Mouse (Mus musculus) midbrain, embryonic 12.5 days (tissue): ENCODE results near the gene Gtf2f2. TPM values are rescaled to one million over a fixed set of nuclear protein-coding genes. Genes with fewer than 3 reads are reported as not detected.

ENCODE experiments used
- ATAC-seq: fragments of 200-750 bp; cut with Nextera tagmentation; 2 replicates; pipeline ENCODE4 v1.8.0; 2017; ENCODE audit warnings: low read depth, moderate TSS enrichment, moderate library complexity; ENCODE audit not compliant: low FRiP score
- H3K27ac ChIP-seq: fragments of 300-500 bp; sonication (generic); replicated peaks from 2 replicates; pipeline ENCODE4 v1.5.1; 2016; ENCODE audit warnings: mild to moderate bottlenecking
- H3K27me3 ChIP-seq: fragments of 300-500 bp; sonication (generic); 2 replicates; pipeline ENCODE4 v1.6.1; 2016; ENCODE audit warnings: mild to moderate bottlenecking
- H3K36me3 ChIP-seq: fragments of 300-500 bp; sonication (generic); 2 replicates; pipeline ENCODE4 v1.6.1; 2016
- H3K4me1 ChIP-seq: fragments of 300-500 bp; sonication (generic); 2 replicates; pipeline ENCODE4 v1.6.1; 2016
- H3K4me2 ChIP-seq: fragments of 300-500 bp; sonication (generic); replicated peaks from 2 replicates; pipeline ENCODE4 v1.6.1; 2016; ENCODE audit warnings: mild to moderate bottlenecking, moderate library complexity
- H3K4me3 ChIP-seq: fragments of 300-500 bp; sonication (generic); 2 replicates; pipeline ENCODE4 v1.5.1; 2016; ENCODE audit warnings: mild to moderate bottlenecking
- H3K9ac ChIP-seq: fragments of 300-500 bp; sonication (generic); replicated peaks from 2 replicates; pipeline ENCODE4 v1.6.1; 2016; ENCODE audit warnings: mild to moderate bottlenecking, moderate library complexity
- H3K9me3 ChIP-seq: fragments of 300-500 bp; sonication (generic); 2 replicates; pipeline ENCODE4 v1.6.1; 2016; ENCODE audit warnings: mild to moderate bottlenecking
- WGBS: fragments of 180-500 bp; shearing (Covaris S2); methylation state at CpG from one replicate; pipeline ENCODE4 v1.1.7; 2016; 5-methylcytosine and 5-hydroxymethylcytosine counted together
- polyA plus RNA-seq: library from polyadenylated mRNA; unstranded; fragments of >200 nt; fragmentation: Nextera tagmentation; extraction: Ambion mirVana; gene quantifications from 2 replicates; pipeline ENCODE4 v1.2.1, GENCODE M21; 2016

Gtf2f2 gene
- polyA plus RNA-seq, 1 experiment from 2014 or later = 48.9 TPM

GRCm38 (mm10) chr14:75990936-75991335 lies 19.7 kb downstream of the Gtf2f2 start:
- Histone ChIP-seq H3K9ac (no peak overlapping the region), H3K4me2 (no peak overlapping the region), H3K4me1 (no peaks in the 10 kb centered on the region), H3K9me3 (no peaks in the 10 kb centered on the region), H3K27ac (no peak overlapping the region), H3K36me3 (peaks cover 10% of the 10 kb centered on the region; the same call in 1 of the 2 replicates), H3K27me3 (no peaks in the 10 kb centered on the region), H3K4me3 (no peak overlapping the region)
- no peak for ATAC-seq
- WGBS = 88% methylated on average over 6 of the region's 6 CpGs

GRCm38 (mm10) chr14:75989168-75989567 lies 21.5 kb downstream of the Gtf2f2 start:
- 86% methylated on average over 1 of the region's 1 CpGs for WGBS
- Histone ChIP-seq H3K27me3 (no peaks in the 10 kb centered on the region), H3K4me3 (no peak overlapping the region), H3K9ac (no peak overlapping the region), H3K4me2 (no peak overlapping the region), H3K9me3 (no peaks in the 10 kb centered on the region), H3K36me3 (0 out of 2 replicates have a peak, but pooled peaks cover 4% of the 10 kb centered on the region), H3K4me1 (peaks cover 5% of the 10 kb centered on the region), H3K27ac (no peak overlapping the region)
- no peak for ATAC-seq

GRCm38 (mm10) chr14:75986878-75987483 lies 23.7 kb downstream of the Gtf2f2 start:
- Histone ChIP-seq H3K4me2 (no peak overlapping the region), H3K9me3 (no peaks in the 10 kb centered on the region), H3K27me3 (no peaks in the 10 kb centered on the region), H3K27ac (no peak overlapping the region), H3K4me1 (peaks cover 5% of the 10 kb centered on the region), H3K4me3 (no peak overlapping the region), H3K9ac (no peak overlapping the region), H3K36me3 (0 out of 2 replicates have a peak, but pooled peaks cover under 1% of the 10 kb centered on the region)
- ATAC-seq = no peak
- WGBS = 91% methylated on average over 7 of the region's 7 CpGs

GRCm38 (mm10) chr14:75985112-75985511 lies 25.6 kb downstream of the Gtf2f2 start:
- H3K4me2 ChIP-seq = no peak overlapping the region
- WGBS = 75% methylated on average over 4 of the region's 4 CpGs
- no peak overlapping the region for H3K9ac ChIP-seq
- H3K9me3 ChIP-seq = no peaks in the 10 kb centered on the region
- H3K27ac ChIP-seq = no peak overlapping the region
- H3K4me3 ChIP-seq = no peak overlapping the region
- peaks cover 5% of the 10 kb centered on the region for H3K4me1 ChIP-seq
- H3K36me3 ChIP-seq = no peaks in the 10 kb centered on the region
- ATAC-seq = no peak
- H3K27me3 ChIP-seq = no peaks in the 10 kb centered on the region

- no peak overlapping the region for H3K9ac ChIP-seq
Observed at GRCm38 (mm10) chr14:75983891-75984290, 26.8 kb downstream of the Gtf2f2 start.

GRCm38 (mm10) chr14:75981231-75981630 lies 29.4 kb downstream of the Gtf2f2 start:
- no peaks in the 10 kb centered on the region for H3K36me3 ChIP-seq
- no peak overlapping the region for H3K9ac ChIP-seq
- WGBS = 96% methylated on average over 3 of the region's 3 CpGs
- no peak overlapping the region for H3K4me2 ChIP-seq
- no peaks in the 10 kb centered on the region for H3K9me3 ChIP-seq
- peaks cover 5% of the 10 kb centered on the region for H3K4me1 ChIP-seq
- H3K4me3 ChIP-seq = no peak overlapping the region
- H3K27me3 ChIP-seq = no peaks in the 10 kb centered on the region
- no peak for ATAC-seq
- H3K27ac ChIP-seq = no peak overlapping the region

More at GRCm38 (mm10) chr14:75983891-75984290, 26.8 kb downstream of the Gtf2f2 start:
- no peak overlapping the region; the same call in 1 of the 2 replicates for H3K27ac ChIP-seq
- no peaks in the 10 kb centered on the region for H3K27me3 ChIP-seq
- peaks cover 5% of the 10 kb centered on the region for H3K4me1 ChIP-seq
- H3K36me3 ChIP-seq = no peaks in the 10 kb centered on the region
- no peak overlapping the region for H3K4me3 ChIP-seq
- ATAC-seq = no peak
- H3K4me2 ChIP-seq = no peak overlapping the region
- no peaks in the 10 kb centered on the region for H3K9me3 ChIP-seq
- 87% methylated on average over 2 of the region's 2 CpGs for WGBS

GRCm38 (mm10) chr14:75976107-75976506 lies 34.6 kb downstream of the Gtf2f2 start:
- Histone ChIP-seq H3K27ac (no peak overlapping the region), H3K36me3 (no peaks in the 10 kb centered on the region), H3K27me3 (no peaks in the 10 kb centered on the region), H3K4me3 (no peak overlapping the region), H3K9ac (no peak overlapping the region), H3K4me1 (no peaks in the 10 kb centered on the region), H3K9me3 (no peaks in the 10 kb centered on the region), H3K4me2 (no peak overlapping the region)
- WGBS = 59% methylated on average over 3 of the region's 3 CpGs
- ATAC-seq = no peak

GRCm38 (mm10) chr14:75967291-75967690 lies 43.4 kb downstream of the Gtf2f2 start:
- Histone ChIP-seq H3K36me3 (no peaks in the 10 kb centered on the region), H3K9ac (no peak overlapping the region), H3K9me3 (no peaks in the 10 kb centered on the region), H3K4me3 (no peak overlapping the region), H3K27me3 (no peaks in the 10 kb centered on the region), H3K4me2 (no peak overlapping the region), H3K4me1 (peaks cover 13% of the 10 kb centered on the region; the same call in 1 of the 2 replicates), H3K27ac (no peak overlapping the region)
- no peak for ATAC-seq
- 89% methylated on average over 5 of the region's 5 CpGs for WGBS

- no peak overlapping the region for H3K4me3 ChIP-seq
- no peak for ATAC-seq
- H3K9ac ChIP-seq = no peak overlapping the region
- no peak overlapping the region for H3K27ac ChIP-seq
- H3K9me3 ChIP-seq = no peaks in the 10 kb centered on the region
- H3K36me3 ChIP-seq = no peaks in the 10 kb centered on the region
- no peak overlapping the region for H3K4me2 ChIP-seq
- H3K4me1 ChIP-seq = peaks cover 15% of the 10 kb centered on the region; the same call in 1 of the 2 replicates
- H3K27me3 ChIP-seq = no peaks in the 10 kb centered on the region
- WGBS = 92% methylated on average over 1 of the region's 1 CpGs
Observed at GRCm38 (mm10) chr14:75964433-75964832, 46.2 kb downstream of the Gtf2f2 start.

GRCm38 (mm10) chr14:75964000-75964399 lies 46.7 kb downstream of the Gtf2f2 start:
- Histone ChIP-seq H3K4me1 (peaks cover 15% of the 10 kb centered on the region; the same call in 1 of the 2 replicates), H3K36me3 (no peaks in the 10 kb centered on the region), H3K9ac (no peak overlapping the region), H3K4me3 (no peak overlapping the region), H3K4me2 (no peak overlapping the region), H3K9me3 (no peaks in the 10 kb centered on the region), H3K27ac (no peak overlapping the region), H3K27me3 (no peaks in the 10 kb centered on the region)
- ATAC-seq = no peak
- 76% methylated on average over 5 of the region's 5 CpGs for WGBS

GRCm38 (mm10) chr14:75963215-75963614 lies 47.5 kb downstream of the Gtf2f2 start:
- H3K4me3 ChIP-seq = no peak overlapping the region
- H3K36me3 ChIP-seq = no peaks in the 10 kb centered on the region
- no peak for ATAC-seq
- no peak overlapping the region for H3K27ac ChIP-seq
- H3K27me3 ChIP-seq = no peaks in the 10 kb centered on the region
- H3K4me1 ChIP-seq = peaks cover 15% of the 10 kb centered on the region; the same call in 1 of the 2 replicates
- H3K4me2 ChIP-seq = no peak overlapping the region
- WGBS = 51% methylated on average over 5 of the region's 5 CpGs
- no peaks in the 10 kb centered on the region for H3K9me3 ChIP-seq
- no peak overlapping the region for H3K9ac ChIP-seq

- H3K27me3 ChIP-seq = no peaks in the 10 kb centered on the region
- H3K36me3 ChIP-seq = no peaks in the 10 kb centered on the region
- H3K9ac ChIP-seq = no peak overlapping the region
- WGBS = 71% methylated on average over 9 of the region's 9 CpGs
- no peak overlapping the region for H3K4me3 ChIP-seq
- H3K4me1 ChIP-seq = peaks cover 15% of the 10 kb centered on the region; the same call in 1 of the 2 replicates
- H3K4me2 ChIP-seq = 0 out of 2 replicates have a peak overlapping the region, but pooled peaks have one; percentile 7
- H3K27ac ChIP-seq = 0 out of 2 replicates have a peak overlapping the region, but pooled peaks have one; percentile 8
- H3K9me3 ChIP-seq = no peaks in the 10 kb centered on the region
- no peak for ATAC-seq
Observed at GRCm38 (mm10) chr14:75962250-75962649, 48.4 kb downstream of the Gtf2f2 start.
